Mouse (Mus musculus) bone marrow, adult 2 months (tissue): ENCODE results near the gene Arhgap22. TPM values are rescaled to one million over a fixed set of nuclear protein-coding genes. Genes with fewer than 3 reads are reported as not detected.

Experiments used
- H3K27ac ChIP-seq: fragments of 200-500 bp; 2 replicates; pipeline ENCODE4 v1.5.1; 2012; ENCODE audit warnings: low read depth, mild to moderate bottlenecking, control low read depth, inconsistent platforms, low read length; ENCODE audit not compliant: control insufficient read depth, poor library complexity, insufficient read depth
- H3K4me1 ChIP-seq: fragments of 200-500 bp; 2 replicates; pipeline ENCODE4 v1.6.1; 2011; ENCODE audit warnings: low read length; ENCODE audit not compliant: control insufficient read depth, insufficient read depth
- H3K4me3 ChIP-seq: fragments of 200-500 bp; replicated peaks from 2 replicates; pipeline ENCODE3; 2011; ENCODE audit warnings: mild to moderate bottlenecking, low read depth, low read length, control low read depth; ENCODE audit not compliant: control insufficient read depth
- CTCF ChIP-seq: fragments of 200-500 bp; IDR thresholded peaks from 2 replicates; pipeline ENCODE4 v1.5.1; 2011; ENCODE audit warnings: low read length, control low read depth; ENCODE audit not compliant: control insufficient read depth, insufficient read depth
- POLR2A ChIP-seq: fragments of 200-500 bp; IDR thresholded peaks from 2 replicates; pipeline ENCODE4 v1.6.1; 2011; ENCODE audit warnings: low read depth, mild to moderate bottlenecking, control low read depth, low read length, borderline replicate concordance; ENCODE audit not compliant: control insufficient read depth
- WGBS: fragments of 180-500 bp; shearing (Covaris S2); methylation state at CpG from one replicate; pipeline ENCODE4 v1.1.7; 2018; 5-methylcytosine and 5-hydroxymethylcytosine counted together
- polyA plus RNA-seq: library from polyadenylated mRNA; stranded (reverse); fragments of >200 nt; gene quantifications from 2 replicates; pipeline ENCODE4 v1.2.4, GENCODE M21; 2011; ENCODE audit warnings: low replicate concordance; ENCODE audit not compliant: missing spikeins, insufficient read depth, insufficient read length

Gene Arhgap22
- polyA plus RNA-seq, 1 experiment, result 1.3 TPM

- Histone ChIP-seq H3K27ac (no peak overlapping the region), H3K4me1 (no peaks in the 10 kb centered on the region), H3K4me3 (no peak overlapping the region)
- TF ChIP-seq POLR2A (no peak), CTCF (no peak)
- WGBS, result 81% methylated on average over 3 of the region's 4 CpGs
Observed at GRCm38 (mm10) chr14:33225235-33225634, 11.4 kb downstream of the Arhgap22 start.

DNA sequence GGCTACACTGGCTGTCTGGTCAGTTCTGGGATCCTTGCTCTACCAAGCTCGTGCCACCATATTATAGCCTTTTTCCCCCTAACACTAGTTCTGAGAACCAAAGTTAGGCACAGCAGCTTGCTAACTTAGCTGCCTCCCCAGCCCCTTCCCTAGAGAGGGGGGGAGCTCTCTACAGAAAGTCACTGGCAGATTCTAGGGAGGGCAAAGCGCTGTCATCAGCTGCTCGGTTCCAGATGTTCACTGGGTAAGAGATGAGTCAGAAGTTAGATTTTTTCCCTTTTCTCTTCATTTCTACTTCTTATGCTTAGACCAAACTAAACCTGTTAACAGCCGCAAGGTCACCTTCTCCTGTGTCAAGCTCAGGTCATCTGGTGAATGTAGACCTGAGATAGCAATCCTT is 16.8 kb downstream of the Arhgap22 start:
- no peaks in the 10 kb centered on the region; the same call in 1 of the 2 replicates for H3K4me1 ChIP-seq
- H3K27ac ChIP-seq, result no peak overlapping the region
- H3K4me3 ChIP-seq, result no peak overlapping the region
- 81% methylated on average over 4 of the region's 4 CpGs for WGBS
- TF ChIP-seq POLR2A, result no peak
- no peak for TF ChIP-seq CTCF

DNA sequence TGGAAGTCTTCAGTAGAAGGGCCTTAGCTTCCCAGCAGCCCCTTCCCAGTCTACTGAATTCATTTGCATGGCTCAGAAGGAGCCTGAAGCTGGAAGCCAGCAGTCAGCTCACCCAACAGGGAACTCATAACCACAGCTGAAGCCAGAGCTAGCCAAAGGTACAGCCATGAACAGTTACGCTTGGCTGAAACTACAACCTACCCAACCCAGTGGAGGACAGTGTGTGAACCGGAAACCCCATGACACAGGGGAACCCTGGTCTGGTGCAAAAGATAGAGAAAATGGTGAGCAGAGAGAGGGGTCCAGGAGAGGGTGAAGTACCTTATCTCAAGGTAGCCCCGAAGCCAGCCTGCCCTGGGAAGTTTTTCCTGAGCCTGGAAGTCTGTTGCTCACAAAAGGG is 17.5 kb downstream of the Arhgap22 start:
- H3K4me1 ChIP-seq, result no peaks in the 10 kb centered on the region; the same call in 1 of the 2 replicates
- no peak for TF ChIP-seq POLR2A
- no peak for TF ChIP-seq CTCF
- 40% methylated on average over 3 of the region's 3 CpGs for WGBS
- H3K27ac ChIP-seq, result no peak overlapping the region
- no peak overlapping the region for H3K4me3 ChIP-seq

DNA sequence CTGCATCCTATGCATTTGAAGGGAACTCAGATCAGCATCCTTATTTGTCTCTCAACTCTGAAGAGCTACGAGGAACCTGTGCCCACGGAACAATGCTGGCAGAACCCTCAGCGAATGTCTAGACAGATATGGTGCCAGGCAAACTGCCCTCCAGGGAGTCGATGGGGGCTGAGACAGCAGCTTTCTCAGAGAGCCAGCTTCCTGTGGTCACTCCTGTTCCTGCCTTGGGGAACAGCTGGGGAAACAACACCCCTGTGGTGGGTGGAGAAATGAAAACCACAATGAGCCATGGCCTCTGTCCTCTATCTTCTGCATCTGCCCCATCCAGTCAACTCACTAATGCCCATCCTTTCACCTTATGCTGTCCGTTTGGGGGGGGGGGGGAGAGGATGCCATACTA is 18.2 kb downstream of the Arhgap22 start:
- no peaks in the 10 kb centered on the region; the same call in none of the 2 replicates for H3K4me1 ChIP-seq
- no peak for TF ChIP-seq POLR2A
- no peak for TF ChIP-seq CTCF
- no peak overlapping the region for H3K4me3 ChIP-seq
- WGBS, result 3% methylated on average over 5 of the region's 5 CpGs
- no peak overlapping the region for H3K27ac ChIP-seq

DNA sequence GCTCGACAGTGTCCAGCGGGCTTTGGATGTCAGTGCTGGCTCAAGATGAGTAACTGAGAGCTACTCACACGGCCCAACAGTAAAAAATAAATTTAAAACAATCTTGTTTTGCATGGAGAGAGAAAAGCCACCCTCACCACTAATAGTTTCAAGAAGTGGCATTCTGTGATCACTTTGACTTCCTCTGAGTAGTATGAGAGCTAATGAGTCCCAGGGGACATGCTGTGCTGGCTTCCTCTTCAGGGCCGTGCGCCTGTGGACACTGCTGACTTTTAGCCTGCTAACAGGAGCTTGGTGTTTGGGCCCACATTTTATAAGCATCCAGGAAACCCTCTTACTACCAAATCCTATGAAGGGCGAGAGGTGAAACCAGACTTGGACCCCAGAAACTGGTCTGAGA is 21.8 kb downstream of the Arhgap22 start:
- 54% methylated on average over 6 of the region's 6 CpGs for WGBS
- Histone ChIP-seq H3K4me3 (no peak overlapping the region), H3K27ac (no peak overlapping the region), H3K4me1 (no peaks in the 10 kb centered on the region; the same call in none of the 2 replicates)
- no peak for TF ChIP-seq CTCF
- no peak for TF ChIP-seq POLR2A

DNA sequence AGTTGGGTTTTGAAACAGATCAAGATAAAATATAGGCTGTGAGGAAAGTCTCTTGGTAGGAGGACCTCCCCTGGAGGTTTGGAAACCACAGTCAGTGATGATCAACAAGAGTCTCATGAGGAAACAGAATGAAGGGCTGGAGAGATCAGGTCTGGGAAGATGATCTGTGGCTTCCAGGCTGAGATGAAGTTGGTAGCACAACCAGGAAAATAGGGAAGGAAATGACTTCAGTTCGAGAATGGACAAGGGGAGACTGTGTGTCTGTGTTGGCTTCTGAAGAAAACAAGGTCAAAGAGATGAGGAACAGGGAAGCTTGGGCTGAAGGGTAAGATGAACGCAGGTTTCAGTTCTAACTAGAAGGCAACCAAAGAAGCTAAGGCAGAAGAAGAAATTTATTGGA is 26.6 kb downstream of the Arhgap22 start:
- Histone ChIP-seq H3K4me1 (no peaks in the 10 kb centered on the region; the same call in 1 of the 2 replicates), H3K27ac (no peak overlapping the region), H3K4me3 (no peak overlapping the region)
- 10% methylated on average over 2 of the region's 2 CpGs for WGBS
- no peak for TF ChIP-seq CTCF
- TF ChIP-seq POLR2A, result no peak

DNA sequence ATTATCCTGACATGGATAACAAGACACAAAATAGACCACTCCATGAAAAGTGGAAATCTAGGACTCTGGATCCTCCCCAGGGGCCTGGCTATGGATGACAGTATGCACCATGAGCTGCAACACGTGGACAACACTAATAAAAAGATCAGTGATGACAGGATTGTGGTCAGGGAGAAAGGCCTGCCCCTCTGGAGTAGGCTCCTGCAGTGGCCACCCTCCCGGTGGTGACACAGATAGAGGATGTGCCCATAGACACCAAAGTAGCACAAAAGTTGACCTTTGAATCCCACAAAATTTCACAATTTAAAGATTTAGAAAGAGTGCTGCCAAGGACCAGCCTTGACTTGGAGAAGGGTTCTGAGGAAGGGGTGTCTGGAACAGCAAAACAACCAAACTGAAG is 29.4 kb downstream of the Arhgap22 start:
- Histone ChIP-seq H3K4me1 (peaks cover 2% of the 10 kb centered on the region), H3K27ac (no peak overlapping the region), H3K4me3 (no peak overlapping the region)
- 27% methylated on average over 2 of the region's 2 CpGs for WGBS
- no peak for TF ChIP-seq POLR2A
- TF ChIP-seq CTCF, result no peak

- no peak overlapping the region for H3K27ac ChIP-seq
- TF ChIP-seq CTCF (no peak), POLR2A (no peak)
- WGBS, result 79% methylated on average over 3 of the region's 3 CpGs
- no peak overlapping the region for H3K4me3 ChIP-seq
- peaks cover 2% of the 10 kb centered on the region for H3K4me1 ChIP-seq
Observed at GRCm38 (mm10) chr14:33244519-33244918, 30.7 kb downstream of the Arhgap22 start.

- peaks cover 2% of the 10 kb centered on the region for H3K4me1 ChIP-seq
Observed at GRCm38 (mm10) chr14:33244946-33245345, 31.1 kb downstream of the Arhgap22 start.

More at GRCm38 (mm10) chr14:33244946-33245345, 31.1 kb downstream of the Arhgap22 start:
- no peak overlapping the region for H3K4me3 ChIP-seq
- 27% methylated on average over 2 of the region's 2 CpGs for WGBS
- no peak overlapping the region for H3K27ac ChIP-seq
- no peak for TF ChIP-seq CTCF
- TF ChIP-seq POLR2A, result no peak
